Mouse (Mus musculus) lung, adult 18-20 months (tissue): ENCODE measurements around the gene Aspg.

Source experiments
- DNase-seq, 2 experiments: peaks; one replicate each; pipeline ENCODE4 v3.0.0; 2022; ENCODE audit warnings: mixed read lengths in 2 of 2

Aspg gene

DNA sequence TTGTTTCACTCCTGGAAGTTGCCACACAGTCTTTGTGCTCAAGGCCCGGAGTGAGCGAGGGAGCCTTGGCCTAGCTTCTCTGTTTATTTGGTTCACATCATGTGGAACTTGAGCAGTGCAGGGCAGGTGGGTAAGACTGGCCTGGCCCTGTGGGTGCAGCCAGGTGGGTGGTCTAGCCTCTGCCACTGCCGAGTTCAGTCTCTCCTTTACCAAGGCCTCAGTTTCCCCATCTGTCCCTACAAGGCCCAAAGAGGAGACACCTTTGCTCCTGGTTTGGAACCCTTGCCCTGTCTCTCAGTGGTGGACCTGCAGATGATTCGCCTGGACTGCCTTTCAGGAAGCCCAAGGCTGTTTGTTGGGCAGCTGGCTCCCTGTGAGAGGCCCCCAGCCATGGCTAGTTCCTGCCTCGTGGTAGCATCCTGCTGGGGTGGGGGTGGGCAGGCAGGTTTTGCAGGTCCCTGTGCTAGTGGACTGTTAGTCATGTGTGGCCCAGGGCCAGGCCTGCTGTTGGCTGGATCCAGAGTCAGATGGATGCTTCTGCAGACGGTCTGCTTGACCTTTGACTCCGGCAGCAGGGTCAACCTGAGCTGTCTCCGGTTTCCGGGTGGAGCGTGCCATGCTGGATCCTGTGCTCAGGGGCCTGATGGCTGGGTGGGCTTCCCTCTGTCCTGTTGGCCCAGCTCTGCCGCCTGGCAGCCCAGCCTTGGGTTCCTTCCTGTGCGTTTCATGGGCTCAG, 44.9 kb downstream of the Aspg start:
- DNase-seq, result peak; percentile 38 to 45

DNA sequence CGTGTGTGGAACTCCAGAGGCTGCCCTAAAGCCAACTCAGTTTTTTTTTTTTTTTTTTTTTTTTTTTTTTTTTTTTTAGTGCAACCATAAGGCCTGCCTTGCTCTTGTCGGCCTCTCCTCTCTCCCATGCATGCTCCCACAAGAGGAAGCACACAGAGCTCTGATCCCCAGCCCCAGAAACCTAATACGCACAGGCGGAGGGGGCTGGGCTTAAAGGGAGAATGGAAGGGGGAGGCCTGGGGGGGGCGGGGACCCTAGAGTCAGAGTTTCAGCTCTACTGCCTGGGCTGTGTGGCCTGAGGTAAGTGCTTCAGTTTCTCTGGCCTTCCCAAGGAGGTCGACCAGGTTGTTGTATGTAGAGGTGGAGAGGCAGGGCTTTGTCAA, 45.5 kb downstream of the Aspg start:
- no peak for DNase-seq

DNA sequence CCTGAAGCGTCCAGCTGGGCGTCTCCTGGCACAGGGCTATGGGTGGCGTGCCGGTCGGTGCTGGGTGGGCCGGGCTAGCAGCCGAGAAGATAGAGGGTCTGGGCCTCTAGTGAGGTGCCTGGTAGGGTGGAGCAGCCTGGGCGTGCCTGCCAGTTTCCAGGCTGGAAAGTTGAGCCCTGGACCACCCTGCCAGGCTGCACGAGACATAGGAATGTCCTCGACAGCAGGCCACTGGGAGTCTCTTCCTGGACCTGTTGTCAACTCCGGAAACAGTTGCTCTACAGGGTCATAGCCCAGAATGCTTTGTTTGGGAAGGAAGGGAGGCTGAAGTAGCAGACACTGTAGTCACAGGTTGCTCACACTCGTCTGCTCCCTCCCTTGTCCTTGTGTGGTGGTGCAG, 47.1 kb downstream of the Aspg start:
- DNase-seq, result peak; percentile 45 to 67

DNA sequence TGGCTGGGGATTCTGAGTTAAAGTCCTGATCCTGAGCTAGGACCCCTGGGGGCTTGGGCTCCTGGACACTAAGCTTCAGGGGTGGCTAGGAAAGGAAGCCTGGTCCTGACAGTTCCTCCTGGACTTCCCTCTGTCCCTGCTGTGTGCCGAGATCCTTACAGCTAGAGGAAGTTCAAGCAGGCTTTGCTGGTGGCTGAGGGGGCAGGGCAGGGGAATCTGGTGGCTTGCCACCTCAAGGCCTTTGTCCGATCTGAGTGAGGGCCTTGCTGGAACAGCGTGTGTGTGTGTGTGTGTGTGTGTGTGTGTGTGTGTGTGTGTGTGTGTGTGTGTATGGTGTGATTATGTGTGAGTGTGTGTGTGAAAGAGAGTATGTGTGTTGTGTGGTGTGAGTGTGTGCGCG, 48.0 kb downstream of the Aspg start:
- no peak for DNase-seq

DNA sequence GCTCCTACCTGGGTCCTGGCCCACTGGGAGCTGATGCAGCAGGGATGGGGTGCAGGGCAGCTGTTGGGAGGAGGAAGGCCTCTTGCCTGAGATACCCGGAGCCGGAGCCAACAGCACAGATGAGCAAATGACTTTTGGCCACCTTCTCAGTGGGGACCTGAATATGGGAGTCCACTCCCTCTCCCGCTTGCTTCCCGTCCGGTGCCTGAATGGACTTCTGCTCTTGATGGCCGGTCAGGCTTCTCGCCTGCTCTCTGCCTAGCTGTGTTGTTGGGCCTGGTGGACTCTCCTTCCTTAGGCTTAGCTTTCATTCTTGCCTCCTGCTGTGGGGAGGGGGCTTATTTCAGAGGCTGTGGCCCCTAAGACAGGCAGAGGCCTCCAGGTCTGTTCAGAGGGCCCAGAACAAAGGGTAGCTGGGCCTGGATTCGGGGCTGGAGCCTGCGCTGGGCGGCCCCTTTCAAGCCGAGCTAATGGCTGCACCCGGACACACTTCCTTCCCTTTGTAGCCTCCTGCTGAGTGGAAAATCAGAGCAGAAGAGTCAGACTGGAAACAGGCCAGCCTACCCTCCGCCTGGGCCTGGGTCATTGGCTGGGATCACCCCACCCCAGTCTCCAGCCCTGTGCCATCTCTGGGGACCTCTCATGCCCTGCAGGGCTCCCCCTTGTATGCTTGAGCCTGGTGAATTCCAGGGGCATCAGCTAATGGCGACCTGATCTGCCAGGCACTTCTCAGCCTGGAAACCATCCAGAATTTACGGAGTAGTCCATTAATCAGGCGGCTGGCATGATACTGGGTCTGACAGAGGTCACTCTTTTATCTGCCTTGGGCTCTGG, 49.0 kb downstream of the Aspg start:
- peak; percentile 39 to 58 for DNase-seq

DNA sequence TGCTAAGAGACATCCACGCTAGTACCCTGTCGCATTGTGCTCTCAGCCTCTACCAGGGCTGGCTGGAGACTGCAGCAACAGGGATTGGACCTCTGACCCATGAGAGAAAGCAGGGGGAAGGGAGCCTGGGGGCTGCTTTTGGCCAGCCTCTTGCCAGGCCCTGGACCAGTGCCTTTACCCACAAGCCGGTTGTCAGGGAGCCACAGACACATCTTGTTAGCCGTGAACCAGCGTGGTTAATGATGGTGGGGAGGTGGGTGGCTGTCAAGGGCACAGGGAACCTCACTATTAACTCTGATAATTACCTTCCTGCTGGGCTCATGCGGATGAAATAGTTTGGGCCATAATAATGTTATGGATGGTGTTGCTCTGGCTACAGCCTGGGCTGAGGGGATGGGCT, 50.3 kb downstream of the Aspg start:
- DNase-seq, result no peak

DNA sequence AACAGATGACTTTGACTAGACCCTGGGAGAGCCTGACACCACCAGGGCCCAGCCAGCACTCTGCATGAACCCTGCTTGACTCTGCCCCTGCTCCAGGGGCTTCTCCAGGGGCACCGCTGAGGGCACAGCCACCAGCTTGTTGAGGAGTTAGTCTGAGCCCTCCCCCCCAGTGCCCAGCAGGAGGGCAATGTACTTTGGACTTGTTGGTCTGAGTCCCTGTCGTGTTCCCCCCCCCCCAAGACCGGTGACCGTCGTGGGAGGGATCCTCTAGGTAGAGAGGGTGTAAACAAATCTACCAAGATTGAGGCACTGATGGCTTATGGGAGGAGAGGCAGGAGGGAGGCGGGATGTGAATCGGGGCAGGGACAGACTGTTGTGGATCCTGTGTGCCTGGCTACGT, 51.8 kb downstream of the Aspg start:
- DNase-seq, result no peak

DNA sequence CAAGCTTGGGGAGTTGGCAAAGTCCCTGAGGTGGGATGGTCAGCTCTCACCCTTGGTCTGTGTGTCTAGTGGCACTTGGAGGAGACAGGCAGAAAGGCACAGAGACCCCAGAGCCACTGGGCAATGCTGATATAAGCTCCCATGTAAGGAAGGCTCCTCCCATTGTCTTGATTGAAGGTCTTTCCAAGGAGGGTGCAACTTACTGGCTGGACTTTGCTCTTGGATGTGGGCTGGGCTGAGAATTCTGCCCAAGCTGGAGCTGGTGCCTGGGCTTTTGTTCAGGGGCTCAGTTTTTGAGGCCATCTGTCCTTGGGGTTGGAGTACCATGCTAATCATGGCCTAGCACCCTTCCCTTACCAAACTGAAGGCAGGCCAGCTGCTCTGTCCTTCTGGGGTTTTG, 52.3 kb downstream of the Aspg start:
- DNase-seq, result no peak

DNA sequence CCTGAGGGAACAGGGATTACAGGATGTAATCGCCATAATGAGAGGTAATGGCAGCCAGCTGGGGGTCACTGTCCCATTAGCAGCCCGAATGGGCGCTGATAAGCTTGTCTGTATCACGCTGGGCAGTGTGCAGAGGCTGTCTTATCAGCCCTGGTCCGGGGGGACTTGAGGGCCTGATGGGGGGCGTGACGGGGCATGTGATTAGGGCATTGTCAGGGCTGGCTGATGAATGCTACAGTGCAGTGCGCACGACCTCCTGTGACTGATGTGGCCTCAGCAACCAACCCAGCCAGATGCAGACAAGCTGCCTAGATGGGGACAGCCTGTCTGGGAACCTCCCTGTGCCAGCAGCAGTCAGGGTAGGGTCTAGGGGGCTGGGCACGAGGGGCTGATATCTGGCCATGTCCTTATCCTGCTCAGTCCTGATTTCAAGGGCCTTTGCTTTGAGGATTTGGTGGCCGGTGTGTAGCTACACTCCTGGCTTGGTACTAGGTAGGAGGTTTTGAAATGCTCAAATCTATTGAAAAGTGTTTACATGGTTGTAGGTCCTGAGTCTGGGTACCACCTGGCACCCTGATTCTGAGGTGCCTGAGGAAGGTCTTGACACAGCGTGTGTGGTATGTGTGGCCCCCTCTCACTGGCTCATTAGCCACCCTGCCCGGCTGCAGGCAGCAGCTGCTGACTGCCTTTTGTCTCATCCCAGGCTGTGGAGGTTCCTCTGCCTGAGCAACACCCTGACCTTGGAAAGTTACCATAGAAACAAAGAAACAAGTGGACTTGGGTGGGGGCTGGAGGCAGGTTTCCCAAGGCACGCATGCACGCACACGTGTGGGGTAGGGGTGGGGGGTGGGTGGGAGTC, 57.7 kb downstream of the Aspg start:
- DNase-seq, result no peak

DNA sequence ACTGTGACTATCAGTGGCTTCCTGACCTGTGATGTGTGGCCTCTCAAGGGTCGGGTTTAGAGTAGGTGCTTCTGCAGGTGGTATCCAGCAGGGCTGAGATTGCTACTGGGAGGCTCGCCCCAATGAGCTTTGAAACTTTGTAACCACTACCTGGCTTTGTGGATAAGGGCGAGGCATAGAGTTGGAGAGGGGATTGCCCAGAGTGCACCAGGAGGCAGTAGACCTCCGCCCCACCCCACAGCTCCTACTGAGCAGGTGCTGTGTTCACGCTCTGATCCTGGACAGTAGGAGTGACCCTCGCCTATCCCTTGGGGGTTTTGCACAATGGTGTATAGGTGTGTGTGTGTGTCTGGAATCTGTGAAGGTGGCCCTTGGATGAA, 58.4 kb downstream of the Aspg start:
- DNase-seq, result no peak

DNA sequence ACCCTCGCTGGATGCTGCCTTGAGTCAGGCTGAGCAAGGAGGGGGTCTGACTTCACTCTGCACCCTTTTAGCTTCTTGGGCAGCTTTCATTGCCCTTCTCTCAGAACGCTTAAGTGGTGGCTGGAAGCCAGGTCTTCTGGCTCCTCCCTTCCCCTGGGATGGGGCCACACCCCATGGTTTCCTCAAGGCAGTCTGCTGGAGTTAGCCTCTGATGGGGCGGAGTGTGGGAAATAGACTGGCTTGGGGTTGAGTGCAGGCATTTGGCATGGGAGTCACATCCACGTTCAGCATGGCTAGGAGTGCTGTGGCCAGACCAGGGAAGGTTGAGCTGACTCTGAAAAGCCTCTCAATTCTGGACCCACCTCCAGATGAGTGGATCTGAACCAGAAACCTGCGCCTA, 62.8 kb downstream of the Aspg start:
- DNase-seq, result peak; percentile 71 to 82

DNA sequence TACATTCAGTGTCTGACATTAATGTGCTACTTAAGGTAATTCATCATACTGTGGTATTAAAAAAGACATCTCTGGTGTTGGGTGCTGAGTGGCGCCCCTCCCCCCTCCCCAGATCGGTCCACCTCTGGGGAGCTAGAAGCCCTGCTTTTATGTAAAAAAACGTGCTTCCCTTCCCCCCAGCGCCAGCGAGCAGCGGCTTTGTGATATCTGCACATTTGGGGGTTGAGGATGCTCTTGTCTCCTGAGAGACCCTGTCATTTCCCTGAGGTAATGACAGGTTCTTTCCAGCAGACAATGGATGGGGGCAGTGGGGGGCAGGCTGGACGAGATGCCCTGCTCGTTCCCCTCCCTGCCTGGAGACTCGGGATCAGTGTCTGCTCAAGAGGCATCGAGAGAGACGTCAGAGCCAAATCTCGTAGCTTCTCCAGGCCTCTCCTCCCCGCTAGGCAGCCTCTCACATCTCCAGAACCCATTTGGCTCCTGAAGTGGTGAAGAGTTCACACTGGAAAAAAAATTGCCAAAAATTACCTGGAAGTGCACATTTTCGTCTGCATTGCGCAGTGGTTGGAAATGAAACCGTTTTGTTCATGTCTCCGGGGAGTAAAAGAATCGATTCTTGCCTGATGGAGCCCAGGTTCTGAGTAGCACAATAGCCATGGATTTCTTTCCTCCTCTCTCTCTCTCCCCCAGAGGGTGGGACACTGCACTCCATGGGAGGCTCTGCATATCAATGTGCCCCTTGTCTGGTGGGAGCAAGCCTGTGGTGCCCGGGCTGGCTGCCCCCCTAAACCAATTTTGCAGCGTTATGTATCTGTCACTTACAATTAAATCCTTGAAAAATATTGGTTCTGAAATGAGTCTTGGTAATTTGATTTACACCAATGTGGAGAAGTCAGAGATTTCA, 64.4 kb downstream of the Aspg start:
- DNase-seq, result no peak

DNA sequence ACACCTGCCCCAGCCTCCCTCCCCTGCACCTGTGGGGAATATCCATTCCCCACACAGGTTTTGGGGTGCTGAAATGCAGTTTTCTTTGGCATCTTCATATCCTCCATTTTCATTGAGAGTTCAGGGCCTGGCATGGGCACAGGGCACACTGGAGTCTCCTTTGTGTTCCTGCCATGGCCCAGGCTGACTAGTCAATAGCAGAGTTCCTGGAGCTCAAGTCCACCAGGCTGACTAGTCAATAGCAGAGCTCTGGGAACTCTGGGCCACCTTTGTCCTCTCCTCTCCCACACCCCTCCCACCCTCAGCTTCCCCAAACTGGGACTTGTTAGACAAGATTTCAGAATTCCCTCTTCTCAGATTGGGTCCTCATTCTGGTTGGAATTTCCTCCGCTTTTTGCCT, 65.2 kb downstream of the Aspg start:
- no peak for DNase-seq

DNA sequence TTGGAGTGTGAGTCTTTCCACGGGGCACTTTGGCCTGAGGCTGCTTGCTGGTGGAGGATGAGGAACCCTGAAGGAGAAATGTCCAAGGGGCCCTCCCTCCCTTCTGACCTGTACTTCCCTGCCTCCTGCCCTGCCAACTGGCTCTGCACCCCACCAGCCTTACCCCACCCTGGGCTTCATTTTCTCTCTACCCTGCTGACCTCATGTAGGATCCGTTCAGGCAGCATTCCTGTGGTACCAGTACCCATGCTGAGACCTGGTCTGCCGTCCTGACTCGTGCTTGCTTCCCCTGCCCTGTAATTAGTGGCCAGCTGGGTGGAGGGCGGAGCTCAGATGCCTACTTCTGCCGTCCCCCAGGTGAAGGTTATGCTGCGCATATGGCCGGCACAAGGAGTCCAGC, 65.7 kb downstream of the Aspg start:
- no peak for DNase-seq
